Mouse (Mus musculus): ENCODE measurements around the gene Ptpru. TPM values are rescaled to one million over a fixed set of nuclear protein-coding genes. Genes with fewer than 3 reads are reported as not detected.
"Not testable (repeated sequence)": the region's sequence is repeated elsewhere in the genome, so short reads cannot be mapped to it uniquely, and the experiment has no call there.

Gene Ptpru
- polyA plus RNA-seq, 1 experiment from 2014 or later: 26.7 TPM

GRCm38 (mm10) chr4:131813798-131814197 is 24.3 kb downstream of the Ptpru start:
- no peak for ATAC-seq (ENCODE audit: insufficient number of reproducible peaks, low FRiP score, low TSS enrichment, low read depth)
- H3K9ac ChIP-seq: no peak overlapping the region
- H3K27ac ChIP-seq (replicated peaks): no peak overlapping the region
- H3K4me3 ChIP-seq (replicated peaks): no peak overlapping the region
- WGBS: 87% methylated on average over 7 of the region's 7 CpGs
- H3K27me3 ChIP-seq: no peaks in the 10 kb centered on the region
- no peak overlapping the region for H3K4me2 ChIP-seq (replicated peaks)
- H3K36me3 ChIP-seq: no peaks in the 10 kb centered on the region
- H3K9me3 ChIP-seq (replicated peaks): no peaks in the 10 kb centered on the region
- H3K4me1 ChIP-seq: no peaks in the 10 kb centered on the region

- no peak overlapping the region for H3K9ac ChIP-seq
- 68% methylated on average over 11 of the region's 11 CpGs for WGBS
- H3K9me3 ChIP-seq (replicated peaks): no peaks in the 10 kb centered on the region
- no peak overlapping the region for H3K4me2 ChIP-seq (replicated peaks)
- H3K4me3 ChIP-seq (replicated peaks): no peak overlapping the region
- ATAC-seq (ENCODE audit: insufficient number of reproducible peaks, low FRiP score, low TSS enrichment, low read depth): no peak
- H3K27ac ChIP-seq (replicated peaks): no peak overlapping the region
- no peaks in the 10 kb centered on the region for H3K4me1 ChIP-seq
- no peaks in the 10 kb centered on the region for H3K27me3 ChIP-seq
- H3K36me3 ChIP-seq: no peaks in the 10 kb centered on the region
Measured at GRCm38 (mm10) chr4:131812458-131812857, 25.6 kb downstream of the Ptpru start.

- H3K27me3 ChIP-seq: no peaks in the 10 kb centered on the region
- H3K4me2 ChIP-seq (replicated peaks): no peak overlapping the region
- no peak overlapping the region for H3K4me3 ChIP-seq (replicated peaks)
- H3K9ac ChIP-seq: no peak overlapping the region
- no peaks in the 10 kb centered on the region for H3K9me3 ChIP-seq (replicated peaks)
- no peak overlapping the region for H3K27ac ChIP-seq (replicated peaks)
- H3K4me1 ChIP-seq: peaks cover 6% of the 10 kb centered on the region; the same call in 1 of the 2 replicates
- ATAC-seq (ENCODE audit: insufficient number of reproducible peaks, low FRiP score, low TSS enrichment, low read depth): no peak
- H3K36me3 ChIP-seq: 0 out of 2 replicates have a peak, but pooled peaks cover 4% of the 10 kb centered on the region
- 54% methylated on average over 3 of the region's 3 CpGs for WGBS
Measured at GRCm38 (mm10) chr4:131805255-131805654, 32.8 kb downstream of the Ptpru start.

GRCm38 (mm10) chr4:131804732-131805131 is 33.4 kb downstream of the Ptpru start:
- H3K9ac ChIP-seq; H3K36me3 ChIP-seq; H3K9me3 ChIP-seq (replicated peaks); H3K4me3 ChIP-seq (replicated peaks); H3K4me1 ChIP-seq; H3K27ac ChIP-seq (replicated peaks); H3K27me3 ChIP-seq; H3K4me2 ChIP-seq (replicated peaks): not testable (repeated sequence)
- 97% methylated on average over 5 of the region's 6 CpGs for WGBS
- ATAC-seq (ENCODE audit: insufficient number of reproducible peaks, low FRiP score, low TSS enrichment, low read depth): peak; percentile 73

GRCm38 (mm10) chr4:131803846-131804245 is 34.2 kb downstream of the Ptpru start:
- Histone ChIP-seq H3K4me2 (replicated peaks) (no peak overlapping the region), H3K27ac (replicated peaks) (no peak overlapping the region), H3K4me1 (peaks cover 6% of the 10 kb centered on the region; the same call in 1 of the 2 replicates), H3K9ac (no peak overlapping the region), H3K4me3 (replicated peaks) (no peak overlapping the region), H3K9me3 (replicated peaks) (no peaks in the 10 kb centered on the region), H3K27me3 (no peaks in the 10 kb centered on the region), H3K36me3 (0 out of 2 replicates have a peak, but pooled peaks cover 4% of the 10 kb centered on the region)
- no peak for ATAC-seq (ENCODE audit: insufficient number of reproducible peaks, low FRiP score, low TSS enrichment, low read depth)
- 62% methylated on average over 9 of the region's 9 CpGs for WGBS

GRCm38 (mm10) chr4:131798968-131799367 is 39.1 kb downstream of the Ptpru start:
- H3K4me3 ChIP-seq (replicated peaks): no peak overlapping the region
- H3K4me1 ChIP-seq: peaks cover 6% of the 10 kb centered on the region; the same call in 1 of the 2 replicates
- no peaks in the 10 kb centered on the region for H3K27me3 ChIP-seq
- ATAC-seq (ENCODE audit: insufficient number of reproducible peaks, low FRiP score, low TSS enrichment, low read depth): no peak
- no peak overlapping the region for H3K27ac ChIP-seq (replicated peaks)
- WGBS: 38% methylated on average over 4 of the region's 4 CpGs
- 0 out of 2 replicates have a peak, but pooled peaks cover 4% of the 10 kb centered on the region for H3K36me3 ChIP-seq
- H3K9ac ChIP-seq: no peak overlapping the region
- no peak overlapping the region for H3K4me2 ChIP-seq (replicated peaks)
- no peaks in the 10 kb centered on the region for H3K9me3 ChIP-seq (replicated peaks)

- H3K36me3 ChIP-seq: 0 out of 2 replicates have a peak, but pooled peaks cover 4% of the 10 kb centered on the region
- WGBS: 66% methylated on average over 12 of the region's 12 CpGs
- H3K9ac ChIP-seq: no peak overlapping the region
- no peak for ATAC-seq (ENCODE audit: insufficient number of reproducible peaks, low FRiP score, low TSS enrichment, low read depth)
- H3K4me3 ChIP-seq (replicated peaks): no peak overlapping the region
- H3K27ac ChIP-seq (replicated peaks): no peak overlapping the region
- no peaks in the 10 kb centered on the region for H3K27me3 ChIP-seq
- no peaks in the 10 kb centered on the region for H3K9me3 ChIP-seq (replicated peaks)
- no peak overlapping the region for H3K4me2 ChIP-seq (replicated peaks)
- H3K4me1 ChIP-seq: no peaks in the 10 kb centered on the region
Measured at GRCm38 (mm10) chr4:131797920-131798319, 40.2 kb downstream of the Ptpru start.

GRCm38 (mm10) chr4:131797483-131797882 is 40.6 kb downstream of the Ptpru start:
- Histone ChIP-seq H3K4me1 (no peaks in the 10 kb centered on the region), H3K27ac (replicated peaks) (no peak overlapping the region), H3K4me3 (replicated peaks) (no peak overlapping the region), H3K9me3 (replicated peaks) (no peaks in the 10 kb centered on the region), H3K4me2 (replicated peaks) (no peak overlapping the region), H3K36me3 (0 out of 2 replicates have a peak, but pooled peaks cover 4% of the 10 kb centered on the region), H3K9ac (no peak overlapping the region), H3K27me3 (no peaks in the 10 kb centered on the region)
- ATAC-seq (ENCODE audit: insufficient number of reproducible peaks, low FRiP score, low TSS enrichment, low read depth): no peak
- 68% methylated on average over 7 of the region's 7 CpGs for WGBS

GRCm38 (mm10) chr4:131796312-131797080 is 41.6 kb downstream of the Ptpru start:
- Histone ChIP-seq H3K4me3 (replicated peaks) (no peak overlapping the region), H3K36me3 (0 out of 2 replicates have a peak, but pooled peaks cover 4% of the 10 kb centered on the region), H3K4me2 (replicated peaks) (no peak overlapping the region), H3K4me1 (no peaks in the 10 kb centered on the region), H3K9me3 (replicated peaks) (no peaks in the 10 kb centered on the region), H3K9ac (no peak overlapping the region), H3K27ac (replicated peaks) (no peak overlapping the region), H3K27me3 (no peaks in the 10 kb centered on the region)
- no peak for ATAC-seq (ENCODE audit: insufficient number of reproducible peaks, low FRiP score, low TSS enrichment, low read depth)
- WGBS: 73% methylated on average over 14 of the region's 14 CpGs

GRCm38 (mm10) chr4:131786800-131787199 is 51.3 kb downstream of the Ptpru start:
- no peaks in the 10 kb centered on the region for H3K27me3 ChIP-seq
- no peak for ATAC-seq (ENCODE audit: insufficient number of reproducible peaks, low FRiP score, low TSS enrichment, low read depth)
- H3K4me2 ChIP-seq (replicated peaks): no peak overlapping the region
- no peak overlapping the region for H3K9ac ChIP-seq
- no peak overlapping the region for H3K27ac ChIP-seq (replicated peaks)
- no peak overlapping the region for H3K4me3 ChIP-seq (replicated peaks)
- H3K4me1 ChIP-seq: 0 out of 2 replicates have a peak, but pooled peaks cover 5% of the 10 kb centered on the region
- 80% methylated on average over 7 of the region's 7 CpGs for WGBS
- no peaks in the 10 kb centered on the region for H3K36me3 ChIP-seq
- H3K9me3 ChIP-seq (replicated peaks): no peaks in the 10 kb centered on the region

- Histone ChIP-seq H3K36me3 (no peaks in the 10 kb centered on the region), H3K9me3 (replicated peaks) (no peaks in the 10 kb centered on the region), H3K27me3 (no peaks in the 10 kb centered on the region), H3K9ac (no peak overlapping the region), H3K27ac (replicated peaks) (no peak overlapping the region), H3K4me2 (replicated peaks) (no peak overlapping the region), H3K4me1 (peaks cover 16% of the 10 kb centered on the region), H3K4me3 (replicated peaks) (no peak overlapping the region)
- WGBS: 21% methylated on average over 9 of the region's 9 CpGs
- no peak for ATAC-seq (ENCODE audit: insufficient number of reproducible peaks, low FRiP score, low TSS enrichment, low read depth)
Measured at GRCm38 (mm10) chr4:131784034-131784433, 54.1 kb downstream of the Ptpru start.

GRCm38 (mm10) chr4:131781023-131781422 is 57.1 kb downstream of the Ptpru start:
- WGBS: 34% methylated on average over 3 of the region's 3 CpGs
- Histone ChIP-seq H3K9ac (no peak overlapping the region), H3K4me1 (peaks cover 16% of the 10 kb centered on the region), H3K9me3 (replicated peaks) (no peaks in the 10 kb centered on the region), H3K4me2 (replicated peaks) (no peak overlapping the region), H3K27me3 (no peaks in the 10 kb centered on the region), H3K4me3 (replicated peaks) (no peak overlapping the region), H3K27ac (replicated peaks) (no peak overlapping the region), H3K36me3 (no peaks in the 10 kb centered on the region)
- no peak for ATAC-seq (ENCODE audit: insufficient number of reproducible peaks, low FRiP score, low TSS enrichment, low read depth)
